Mouse (Mus musculus) layer of hippocampus, adult 9-11 months (tissue): ENCODE results near the gene Ltbp4.

Source experiments
- DNase-seq: peaks from one replicate; pipeline ENCODE4 v3.0.0; 2022

Ltbp4 gene

GRCm38 (mm10) chr7:27337175-27337853 is at the start of gene Ltbp4:
TSS of gene Ltbp4 (minus strand) at chr7:27337692.
- DNase-seq = no peak

GRCm38 (mm10) chr7:27384731-27385130 is 47.2 kb upstream of the Ltbp4 start:
- peak; percentile 71 for DNase-seq

GRCm38 (mm10) chr7:27384134-27384533 is 46.6 kb upstream of the Ltbp4 start:
- no peak for DNase-seq

- DNase-seq = no peak
Observed at GRCm38 (mm10) chr7:27383233-27383632, 45.7 kb upstream of the Ltbp4 start.

- DNase-seq = no peak
Observed at GRCm38 (mm10) chr7:27381560-27381959, 44.1 kb upstream of the Ltbp4 start.

GRCm38 (mm10) chr7:27381009-27381408 is 43.5 kb upstream of the Ltbp4 start:
- no peak for DNase-seq

GRCm38 (mm10) chr7:27379836-27380235 is 42.3 kb upstream of the Ltbp4 start:
- no peak for DNase-seq

GRCm38 (mm10) chr7:27378431-27378830 is 40.9 kb upstream of the Ltbp4 start:
- DNase-seq = no peak

- DNase-seq = peak; percentile 73
Observed at GRCm38 (mm10) chr7:27375274-27375673, 37.8 kb upstream of the Ltbp4 start.

GRCm38 (mm10) chr7:27371715-27372462 is 34.4 kb upstream of the Ltbp4 start:
- no peak for DNase-seq

- no peak for DNase-seq
Observed at GRCm38 (mm10) chr7:27369111-27369510, 31.6 kb upstream of the Ltbp4 start.

GRCm38 (mm10) chr7:27367976-27368375 is 30.5 kb upstream of the Ltbp4 start:
- DNase-seq = no peak

- DNase-seq = no peak
Observed at GRCm38 (mm10) chr7:27366082-27366844, 28.8 kb upstream of the Ltbp4 start.

GRCm38 (mm10) chr7:27364379-27364778 is 26.9 kb upstream of the Ltbp4 start:
- DNase-seq = no peak

GRCm38 (mm10) chr7:27361283-27361946 is 23.9 kb upstream of the Ltbp4 start:
- DNase-seq = peak; percentile 99

GRCm38 (mm10) chr7:27360749-27361148 is 23.3 kb upstream of the Ltbp4 start:
- DNase-seq = no peak

GRCm38 (mm10) chr7:27359706-27360358 is 22.3 kb upstream of the Ltbp4 start:
- DNase-seq = no peak

- DNase-seq = no peak
Observed at GRCm38 (mm10) chr7:27359162-27359561, 21.7 kb upstream of the Ltbp4 start.

GRCm38 (mm10) chr7:27357595-27357978 is 20.1 kb upstream of the Ltbp4 start:
- DNase-seq = no peak

- DNase-seq = no peak
Observed at GRCm38 (mm10) chr7:27356861-27357594, 19.5 kb upstream of the Ltbp4 start, which contains the start of gene Gm20479. TSS of gene Gm20479 (minus strand) at chr7:27357419.

- no peak for DNase-seq
Observed at GRCm38 (mm10) chr7:27356248-27356647, 18.8 kb upstream of the Ltbp4 start.

- peak; percentile 92 for DNase-seq
Observed at GRCm38 (mm10) chr7:27355745-27356240, 18.3 kb upstream of the Ltbp4 start, which contains the start of gene Shkbp1. TSS of gene Shkbp1 (minus strand) at chr7:27356019.
